Comparison of ENCODE assay signal across 9 mouse cellular contexts in genomic region chr4:100909694-100910340, GRCm38 (mm10).
DNase-seq lines count a peak whose midpoint lies in the region; ATAC-seq and TF ChIP-seq lines count a peak whose summit lies in the region.
"Had no signal": no experiment of that assay in that cellular context is flagged by ENCODE, and none has a peak within 500 bp of the region (broad histone marks: within the 10 kb centered on the region; RNA-seq: fewer than 3 reads in every experiment).

No protein-coding gene starts in this region.

- H3K9me3 ChIP-seq in heart, embryonic 14.5 days (ENCODE audit: control insufficient read depth, low read length), result no peaks in the 10 kb centered on the region
- no peaks in the 10 kb centered on the region for H3K9me3 ChIP-seq in forebrain, postnatal 0 days (ENCODE audit: low read length)
- no peaks in the 10 kb centered on the region for H3K9me3 ChIP-seq in midbrain, embryonic 15.5 days

- peaks cover 10 to 38% of the 10 kb centered on the region in 2 experiments for H3K4me1 ChIP-seq in heart, embryonic 14.5 days (ENCODE audit: control insufficient read depth in 2 of 2, insufficient read depth in 2 of 2, low read length in 2 of 2)
- H3K4me1 ChIP-seq in heart, adult 2 months (ENCODE audit: control insufficient read depth, insufficient read depth, low read length), result peaks cover 2% of the 10 kb centered on the region; the same call in 1 of the 2 replicates
- H3K4me1 ChIP-seq in forebrain, postnatal 0 days (ENCODE audit: insufficient read depth), result peaks cover 4% of the 10 kb centered on the region; the same call in 1 of the 2 replicates
- H3K4me1 ChIP-seq in midbrain, embryonic 15.5 days, result peaks cover 69% of the 10 kb centered on the region

- TF ChIP-seq EP300 in heart, adult 2 months (IDR thresholded peaks at IDR 0.05; ENCODE audit: insufficient read depth, low read depth, low read length), result no peak

- no peak for ATAC-seq in heart, embryonic 14.5 days (ENCODE audit: insufficient number of reproducible peaks, insufficient read depth, low FRiP score, low read depth)
- no peak for ATAC-seq in forebrain, postnatal 0 days
- peak; percentile 41 for ATAC-seq in midbrain, embryonic 15.5 days (replicated peaks)

- 36% methylated on average over 9 of the region's 9 CpGs for WGBS in heart, embryonic 14.5 days
- WGBS in heart, adult 2 months, result 53% methylated on average over 9 of the region's 9 CpGs
- 35% methylated on average over 9 of the region's 9 CpGs for WGBS in forebrain, postnatal 0 days
- 37% methylated on average over 9 of the region's 9 CpGs for WGBS in midbrain, embryonic 15.5 days

- H3K27ac ChIP-seq in heart, embryonic 14.5 days (replicated peaks in 1 of 2; ENCODE audit: control insufficient read depth in 1 of 2, insufficient read depth in 1 of 2, low read depth in 2 of 2, low read length in 2 of 2), result no peak overlapping the region; a peak in 2 of 4 replicates
- no peak overlapping the region for H3K27ac ChIP-seq in heart, adult 2 months
- 0 out of 2 replicates have a peak overlapping the region, but pooled peaks have one; percentile 29 for H3K27ac ChIP-seq in forebrain, postnatal 0 days (ENCODE audit: low read depth, low read length)
- peak overlapping the region; percentile 81 for H3K27ac ChIP-seq in midbrain, embryonic 15.5 days

- intact Hi-C loops in heart, adult 2 months (cut with DNase I), result no loop called here

- H3K4me2 ChIP-seq in heart, embryonic 14.5 days (ENCODE audit: low read length), result 0 out of 2 replicates have a peak overlapping the region, but pooled peaks have one; percentile 9
- no peak overlapping the region for H3K4me2 ChIP-seq in forebrain, postnatal 0 days (ENCODE audit: low read depth)
- peak overlapping the region; percentile 28; the same call in 1 of the 2 replicates for H3K4me2 ChIP-seq in midbrain, embryonic 15.5 days

- TF ChIP-seq CTCF in heart, adult 2 months (IDR thresholded peaks at IDR 0.05), result no peak
- no peak for TF ChIP-seq CTCF in forebrain, postnatal 0 days (IDR thresholded peaks at IDR 0.05; ENCODE audit: low read depth)

- DNase-seq in heart, adult 2 months, result no peak
- DNase-seq in forebrain, postnatal 0 days, result no peak
- DNase-seq in kidney, postnatal 36 days, result peak; percentile 62 to 68
- DNase-seq in gastrocnemius, postnatal 25 days, result no peak
- no peak for DNase-seq in frontal cortex, postnatal 14 days (ENCODE audit: low spot score in 2 of 2)
- no peak for DNase-seq in layer of hippocampus, postnatal 14 days (ENCODE audit: low spot score in 2 of 2)
- DNase-seq: thymus, postnatal 25 days had no signal

- no peak overlapping the region for H3K4me3 ChIP-seq in heart, embryonic 14.5 days (ENCODE audit: control insufficient read depth in 1 of 2, insufficient read depth in 1 of 2, low read depth in 1 of 2, low read length in 2 of 2)
- no peak overlapping the region for H3K4me3 ChIP-seq in heart, adult 2 months
- no peak overlapping the region for H3K4me3 ChIP-seq in forebrain, postnatal 0 days (ENCODE audit: low read depth, low read length)
- H3K4me3 ChIP-seq in midbrain, embryonic 15.5 days, result no peak overlapping the region

- H3K79me2 ChIP-seq in heart, adult 2 months (replicated peaks; ENCODE audit: control insufficient read depth, insufficient read depth, low read length), result no peaks in the 10 kb centered on the region

- H3K27me3 ChIP-seq in heart, embryonic 14.5 days (ENCODE audit: control insufficient read depth, insufficient read depth, low read length), result no peaks in the 10 kb centered on the region
- H3K27me3 ChIP-seq in heart, adult 2 months (ENCODE audit: control insufficient read depth, insufficient read depth, low read length), result no peaks in the 10 kb centered on the region
- no peaks in the 10 kb centered on the region for H3K27me3 ChIP-seq in forebrain, postnatal 0 days (ENCODE audit: insufficient read depth, low read length)
- no peaks in the 10 kb centered on the region for H3K27me3 ChIP-seq in midbrain, embryonic 15.5 days (replicated peaks)

- no peak for TF ChIP-seq POLR2A in heart, adult 2 months (IDR thresholded peaks at IDR 0.05; ENCODE audit: insufficient read depth, low read depth, low read length)

- H3K9ac ChIP-seq in heart, embryonic 14.5 days (ENCODE audit: low read length), result no peak overlapping the region
- no peak overlapping the region for H3K9ac ChIP-seq in heart, adult 2 months (ENCODE audit: low read depth, low read length)
- H3K9ac ChIP-seq in forebrain, postnatal 0 days, result no peak overlapping the region
- no peak overlapping the region for H3K9ac ChIP-seq in midbrain, embryonic 15.5 days

- H3K36me3 ChIP-seq in heart, embryonic 14.5 days (ENCODE audit: control insufficient read depth, insufficient read depth, low read length), result no peaks in the 10 kb centered on the region
- H3K36me3 ChIP-seq in heart, adult 2 months (ENCODE audit: control insufficient read depth, insufficient read depth, low read length), result no peaks in the 10 kb centered on the region
- no peaks in the 10 kb centered on the region for H3K36me3 ChIP-seq in forebrain, postnatal 0 days (ENCODE audit: insufficient read depth)
- H3K36me3 ChIP-seq in midbrain, embryonic 15.5 days (replicated peaks), result no peaks in the 10 kb centered on the region

Comparison
In these comparisons a context has a peak if more than half of its experiments do, and no peak if none do; other contexts are left out.
1. H3K27ac ChIP-seq: peak in forebrain, postnatal 0 days (single experiment) and midbrain, embryonic 15.5 days (single experiment); none in heart, embryonic 14.5 days (0 of 2) and heart, adult 2 months (single experiment).
2. DNase-seq: peak in kidney, postnatal 36 days (2 of 2); none in heart, adult 2 months (0 of 2), forebrain, postnatal 0 days (single experiment), gastrocnemius, postnatal 25 days (single experiment), frontal cortex, postnatal 14 days (0 of 2) and layer of hippocampus, postnatal 14 days (0 of 2).